In the genomic region with DNA sequence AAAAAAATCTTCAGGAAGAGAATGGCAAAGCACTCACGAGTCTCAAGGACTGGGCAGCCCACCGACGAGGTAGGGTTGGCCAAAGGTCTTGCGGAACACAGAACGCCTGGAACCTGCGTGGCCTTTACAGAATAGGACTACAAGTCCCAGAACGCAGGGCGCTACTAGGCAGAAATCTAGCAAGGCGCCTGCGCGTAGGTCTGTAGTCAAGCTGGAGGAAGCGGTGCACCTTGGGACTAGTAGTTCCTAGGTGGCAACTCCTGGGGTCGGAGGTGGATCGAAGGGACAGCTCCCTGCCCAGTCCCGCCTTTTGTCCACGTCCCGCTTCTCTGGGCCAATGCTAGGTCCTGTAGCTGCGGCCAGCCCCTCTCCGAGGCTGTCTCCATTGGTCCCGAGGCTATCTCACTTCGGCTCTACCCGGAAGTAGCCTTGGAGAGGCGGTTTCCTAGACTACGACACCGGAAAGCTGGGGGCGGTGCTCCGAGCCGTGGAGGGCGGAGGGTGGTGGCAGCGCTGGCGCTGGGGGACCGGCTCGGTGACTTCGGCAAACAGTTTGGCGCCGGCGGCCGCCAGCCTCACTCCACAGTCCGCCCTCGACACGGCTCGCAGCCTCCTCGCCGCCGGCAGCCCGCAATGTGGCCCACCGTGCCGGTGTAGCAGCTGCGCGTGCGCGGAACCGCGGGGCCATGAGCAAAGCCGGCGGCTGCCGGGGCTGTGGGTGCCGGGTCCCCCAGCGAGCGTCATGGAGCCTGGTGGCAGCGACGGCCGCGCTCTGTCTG, we compare ENCODE assay signal across 8 mouse cellular contexts. TPM values are rescaled to one million over a fixed set of nuclear protein-coding genes. Genes with fewer than 3 reads are reported as not detected.
DNase-seq lines count a peak whose midpoint lies in the region; ATAC-seq and TF ChIP-seq lines count a peak whose summit lies in the region.

A gene (plus strand): TSS at position 491 of the 779 bp plus-strand sequence.

- under 1% methylated on average over 64 of the region's 64 CpGs for WGBS in forebrain, embryonic 10.5 days
- WGBS in heart, embryonic 15.5 days, result under 1% methylated on average over 63 of the region's 64 CpGs
- under 1% methylated on average over 64 of the region's 64 CpGs for WGBS in liver, embryonic 14.5 days (ENCODE audit: insufficient replicate concordance)
- under 1% methylated on average over 63 of the region's 64 CpGs for WGBS in neural tube, embryonic 11.5 days
- under 1% methylated on average over 58 of the region's 64 CpGs for whole genome bisulfite sequencing in stomach, postnatal 0 days

- TF ChIP-seq EP300 in liver, embryonic 14.5 days (IDR thresholded peaks at IDR 0.05; ENCODE audit: low read depth), result no peak
- TF ChIP-seq EP300 in stomach, postnatal 0 days (optimal IDR thresholded peaks at IDR 0.05), result no peak

- H3K36me3 ChIP-seq in forebrain, embryonic 10.5 days (replicated peaks), result no peaks in the 10 kb centered on the region
- H3K36me3 ChIP-seq in heart, embryonic 15.5 days, result no peaks in the 10 kb centered on the region
- H3K36me3 ChIP-seq in liver, embryonic 14.5 days (replicated peaks; ENCODE audit: control insufficient read depth, insufficient read depth, low read depth), result no peaks in the 10 kb centered on the region; the same call in 1 of the 2 replicates
- H3K36me3 ChIP-seq in neural tube, embryonic 11.5 days (ENCODE audit: control insufficient read depth, insufficient read depth, low read length), result no peaks in the 10 kb centered on the region
- no peaks in the 10 kb centered on the region for H3K36me3 ChIP-seq in stomach, postnatal 0 days (ENCODE audit: control insufficient read depth, insufficient read depth, low read length)

- peak within 1 kb of the TSS; percentile 89 for H3K27ac ChIP-seq in forebrain, embryonic 10.5 days
- peak within 1 kb of the TSS; percentile 84 for H3K27ac ChIP-seq in heart, embryonic 15.5 days
- H3K27ac ChIP-seq in liver, embryonic 14.5 days, result peak within 1 kb of the TSS; percentile 83
- H3K27ac ChIP-seq in neural tube, embryonic 11.5 days (ENCODE audit: low read depth, low read length), result peak within 1 kb of the TSS; percentile 56
- H3K27ac ChIP-seq in stomach, postnatal 0 days (replicated peaks), result peak within 1 kb of the TSS; percentile 90

- TF ChIP-seq CTCF in liver, embryonic 14.5 days (IDR thresholded peaks at IDR 0.05; ENCODE audit: low read depth), result no peak
- no peak for TF ChIP-seq CTCF in stomach, postnatal 0 days (IDR thresholded peaks at IDR 0.05; ENCODE audit: low read depth)

- H3K9ac ChIP-seq in heart, embryonic 15.5 days, result peak within 1 kb of the TSS; percentile 80
- H3K9ac ChIP-seq in liver, embryonic 14.5 days (replicated peaks), result peak within 1 kb of the TSS; percentile 92
- H3K9ac ChIP-seq in neural tube, embryonic 11.5 days (ENCODE audit: low read length), result peak within 1 kb of the TSS; percentile 54
- peak within 1 kb of the TSS; percentile 80 for H3K9ac ChIP-seq in stomach, postnatal 0 days (ENCODE audit: low read length)

- no peaks in the 10 kb centered on the region for H3K27me3 ChIP-seq in forebrain, embryonic 10.5 days (ENCODE audit: poor library complexity, severe bottlenecking)
- H3K27me3 ChIP-seq in heart, embryonic 15.5 days, result no peaks in the 10 kb centered on the region
- no peaks in the 10 kb centered on the region for H3K27me3 ChIP-seq in liver, embryonic 14.5 days (ENCODE audit: control insufficient read depth, insufficient read depth, low read length)
- no peaks in the 10 kb centered on the region for H3K27me3 ChIP-seq in neural tube, embryonic 11.5 days (ENCODE audit: control insufficient read depth, insufficient read depth, low read length)
- no peaks in the 10 kb centered on the region for H3K27me3 ChIP-seq in stomach, postnatal 0 days (ENCODE audit: control insufficient read depth, insufficient read depth, low read length)

- peak; percentile 99 for ATAC-seq in heart, embryonic 15.5 days (replicated peaks; ENCODE audit: insufficient number of reproducible peaks, insufficient read depth, low FRiP score, low read depth)
- peak; percentile 97 for ATAC-seq in liver, embryonic 14.5 days (ENCODE audit: insufficient read depth)
- peak; percentile 99 for ATAC-seq in neural tube, embryonic 11.5 days (ENCODE audit: insufficient read depth, low FRiP score, low TSS enrichment)
- peak; percentile 100 for ATAC-seq in stomach, postnatal 0 days (ENCODE audit: low FRiP score, low TSS enrichment)

- peak; percentile 95 to 96 for DNase-seq in CD8-positive naive resting alpha-beta T cell, adult 2 months (ENCODE audit: low read depth in 2 of 2, low spot score in 2 of 2)
- peak; percentile 93 for DNase-seq in c-Kit-positive CD71-negative TER-119-negative erythroid progenitor cells, embryonic 14.5 days (ENCODE audit: low read depth)
- peak; percentile 95 for DNase-seq in forebrain, embryonic 10.5 days (ENCODE audit: extremely low spot score, low spot score)
- DNase-seq in kidney, postnatal 25 days, result peak; percentile 99 to 100
- peak; percentile 97 to 99 (median 98) for DNase-seq in liver, embryonic 14.5 days (ENCODE audit: low read depth in 3 of 3, low spot score in 3 of 3)
- peak; percentile 93 for DNase-seq in neural tube, embryonic 11.5 days (ENCODE audit: low spot score)
- peak; percentile 97 for DNase-seq in stomach, postnatal 0 days (ENCODE audit: low spot score)

- H3K4me1 ChIP-seq in forebrain, embryonic 10.5 days, result peaks cover 27% of the 10 kb centered on the region
- peaks cover 14% of the 10 kb centered on the region for H3K4me1 ChIP-seq in heart, embryonic 15.5 days (replicated peaks)
- peaks cover 20 to 22% of the 10 kb centered on the region in 2 experiments for H3K4me1 ChIP-seq in liver, embryonic 14.5 days (replicated peaks; ENCODE audit: control insufficient read depth in 2 of 2, insufficient read depth in 2 of 2, low read length in 1 of 2)
- 0 out of 2 replicates have a peak, but pooled peaks cover 6% of the 10 kb centered on the region for H3K4me1 ChIP-seq in neural tube, embryonic 11.5 days (ENCODE audit: control insufficient read depth, insufficient read depth, low read length)
- H3K4me1 ChIP-seq in stomach, postnatal 0 days (replicated peaks; ENCODE audit: control insufficient read depth, insufficient read depth), result no peaks in the 10 kb centered on the region

- no peaks in the 10 kb centered on the region for H3K9me3 ChIP-seq in forebrain, embryonic 10.5 days
- no peaks in the 10 kb centered on the region for H3K9me3 ChIP-seq in heart, embryonic 15.5 days (replicated peaks)
- no peaks in the 10 kb centered on the region for H3K9me3 ChIP-seq in liver, embryonic 14.5 days (ENCODE audit: control insufficient read depth, low read length)
- H3K9me3 ChIP-seq in neural tube, embryonic 11.5 days (ENCODE audit: control insufficient read depth, low read length), result no peaks in the 10 kb centered on the region
- H3K9me3 ChIP-seq in stomach, postnatal 0 days (ENCODE audit: control insufficient read depth, low read length), result no peaks in the 10 kb centered on the region

- peak within 1 kb of the TSS; percentile 95 for H3K4me2 ChIP-seq in heart, embryonic 15.5 days
- peak within 1 kb of the TSS; percentile 94 for H3K4me2 ChIP-seq in liver, embryonic 14.5 days (ENCODE audit: low read depth)
- H3K4me2 ChIP-seq in neural tube, embryonic 11.5 days (ENCODE audit: low read depth), result peak within 1 kb of the TSS; percentile 82
- H3K4me2 ChIP-seq in stomach, postnatal 0 days (replicated peaks; ENCODE audit: low read depth), result peak within 1 kb of the TSS; percentile 93

- H3K4me3 ChIP-seq in forebrain, embryonic 10.5 days, result peak within 1 kb of the TSS; percentile 81
- peak within 1 kb of the TSS; percentile 89 for H3K4me3 ChIP-seq in heart, embryonic 15.5 days
- peak within 1 kb of the TSS; percentile 66 to 99 for H3K4me3 ChIP-seq in liver, embryonic 14.5 days (ENCODE audit: insufficient read depth in 1 of 2, low read depth in 2 of 2, low read length in 2 of 2)
- H3K4me3 ChIP-seq in neural tube, embryonic 11.5 days (ENCODE audit: low read depth, low read length), result peak within 1 kb of the TSS; percentile 81
- peak within 1 kb of the TSS; percentile 94 for H3K4me3 ChIP-seq in stomach, postnatal 0 days (ENCODE audit: low read depth, low read length)

RNA-seq across cellular contexts. Expression of the gene that starts here (rescaled TPM):
- polyA plus RNA-seq in forebrain, embryonic 10.5 days (2016; fragmentation: Nextera tagmentation; extraction: Ambion mirVana), result 14.4 and 14.8 TPM in 2 replicates
- 10.6 and 11.5 TPM in 2 replicates for polyA plus RNA-seq in heart, embryonic 15.5 days (2015; fragmentation: Nextera tagmentation; extraction: Ambion mirVana)
- polyA plus RNA-seq in liver, embryonic 14.5 days (2012; rRNA removed), result 2.8 and 4.3 TPM in 2 replicates
- polyA plus RNA-seq in liver, embryonic 14.5 days (2014; fragmentation: Nextera tagmentation; extraction: Ambion mirVana), result 6.1 and 7.3 TPM in 2 replicates
- 27.8 and 27.9 TPM in 2 replicates for polyA plus RNA-seq in neural tube, embryonic 11.5 days (2014; fragmentation: Nextera tagmentation; extraction: Ambion mirVana)
- polyA plus RNA-seq in stomach, postnatal 0 days (2015; fragmentation: Nextera tagmentation; extraction: Ambion mirVana), result 7.2 and 7.5 TPM in 2 replicates

Comparison
In these comparisons a context has a peak if more than half of its experiments do, and no peak if none do; other contexts are left out.
1. Peak in every context shown above with its lines: DNase-seq, ATAC-seq, H3K4me3 ChIP-seq and H3K27ac ChIP-seq.